Mouse (Mus musculus): Measurements from ENCODE around the gene Lcn8. TPM values are rescaled to one million over a fixed set of nuclear protein-coding genes. Genes with fewer than 3 reads are reported as not detected.
A peak's percentile ranks its signal among the peaks of the same experiment; 100 is the strongest.

The Lcn8 gene
- polyA plus RNA-seq (2015; fragmentation: Nextera tagmentation; extraction: Ambion mirVana), result not detected in 2 replicates

GRCm38 (mm10) chr2:25652902-25653301 is at the start of gene Lcn8:
Lcn8 (plus strand) TSS chr2:25653120.
- WGBS (ENCODE audit: insufficient replicate concordance), result 29% methylated on average over 2 of the region's 2 CpGs
- no peaks in the 10 kb centered on the region for H3K4me1 ChIP-seq (replicated peaks)
- no peak within 1 kb of the TSS for H3K4me3 ChIP-seq (replicated peaks)
- no peaks in the 10 kb centered on the region for H3K27me3 ChIP-seq
- H3K27ac ChIP-seq, result no peak within 1 kb of the TSS
- no peak within 1 kb of the TSS for H3K4me2 ChIP-seq
- ATAC-seq (ENCODE audit: low read depth) (no peak), DNase-seq (no peak)
- H3K36me3 ChIP-seq, result no peaks in the 10 kb centered on the region
- no peak within 1 kb of the TSS for H3K9ac ChIP-seq
- no peaks in the 10 kb centered on the region for H3K9me3 ChIP-seq (replicated peaks)

GRCm38 (mm10) chr2:25607761-25608622 is 44.9 kb upstream of the Lcn8 start, which contains the start of gene Rabl6:
Rabl6 (minus strand) TSS chr2:25608521.
- peak; percentile 85 for ATAC-seq (ENCODE audit: low read depth)
- WGBS (ENCODE audit: insufficient replicate concordance), result under 1% methylated on average over 80 of the region's 80 CpGs

GRCm38 (mm10) chr2:25608671-25609070 is 44.2 kb upstream of the Lcn8 start:
- peak; percentile 17; the same call in 1 of the 2 replicates for ATAC-seq (ENCODE audit: low read depth)

More at GRCm38 (mm10) chr2:25607761-25608622, 44.9 kb upstream of the Lcn8 start, which contains the start of gene Rabl6:
- peak; percentile 78 for DNase-seq
- H3K4me2 ChIP-seq, result peak within 1 kb of the TSS; percentile 79
- H3K4me3 ChIP-seq (replicated peaks), result peak within 1 kb of the TSS; percentile 86
- peaks cover 5% of the 10 kb centered on the region for H3K27me3 ChIP-seq
- peak within 1 kb of the TSS; percentile 88 for H3K27ac ChIP-seq
- H3K9ac ChIP-seq, result peak within 1 kb of the TSS; percentile 94
- peaks cover 12% of the 10 kb centered on the region for H3K36me3 ChIP-seq
- no peaks in the 10 kb centered on the region for H3K9me3 ChIP-seq (replicated peaks)
- peaks cover 35% of the 10 kb centered on the region for H3K4me1 ChIP-seq (replicated peaks)

GRCm38 (mm10) chr2:25616398-25616797 is 36.5 kb upstream of the Lcn8 start:
- DNase-seq, result no peak
- H3K4me2 ChIP-seq, result peak overlapping the region; percentile 21; the same call in 1 of the 2 replicates
- WGBS (ENCODE audit: insufficient replicate concordance), result 17% methylated on average over 22 of the region's 22 CpGs
- H3K4me3 ChIP-seq (replicated peaks), result no peak overlapping the region
- no peak overlapping the region for H3K27ac ChIP-seq
- no peaks in the 10 kb centered on the region for H3K9me3 ChIP-seq (replicated peaks)
- no peak overlapping the region for H3K9ac ChIP-seq
- ATAC-seq (ENCODE audit: low read depth), result no peak
- no peaks in the 10 kb centered on the region for H3K36me3 ChIP-seq
- H3K4me1 ChIP-seq (replicated peaks), result peaks cover 15% of the 10 kb centered on the region
- peaks cover 75% of the 10 kb centered on the region for H3K27me3 ChIP-seq

More at GRCm38 (mm10) chr2:25608671-25609070, 44.2 kb upstream of the Lcn8 start:
- Histone ChIP-seq H3K27me3 (peaks cover 11% of the 10 kb centered on the region), H3K4me1 (replicated peaks) (peaks cover 35% of the 10 kb centered on the region), H3K9ac (peak overlapping the region; percentile 94; the same call in 1 of the 2 replicates), H3K36me3 (0 out of 2 replicates have a peak, but pooled peaks cover 5% of the 10 kb centered on the region), H3K4me3 (replicated peaks) (peak overlapping the region; percentile 86), H3K27ac (0 out of 2 replicates have a peak overlapping the region, but pooled peaks have one; percentile 24), H3K4me2 (peak overlapping the region; percentile 79), H3K9me3 (replicated peaks) (no peaks in the 10 kb centered on the region)
- WGBS (ENCODE audit: insufficient replicate concordance), result 47% methylated on average over 10 of the region's 10 CpGs
- no peak for DNase-seq

GRCm38 (mm10) chr2:25617578-25617977 is 35.3 kb upstream of the Lcn8 start, which contains the start of gene Ccdc183:
Ccdc183 (minus strand) TSS chr2:25617678.
- no peak within 1 kb of the TSS for H3K9ac ChIP-seq
- 0 out of 2 replicates have a peak within 1 kb of the TSS, but pooled peaks have one; percentile 21 for H3K4me2 ChIP-seq
- DNase-seq, result no peak
- H3K4me3 ChIP-seq (replicated peaks), result no peak within 1 kb of the TSS
- peaks cover 22% of the 10 kb centered on the region for H3K4me1 ChIP-seq (replicated peaks)
- 49% methylated on average over 3 of the region's 3 CpGs for WGBS (ENCODE audit: insufficient replicate concordance)
- peaks cover 75% of the 10 kb centered on the region for H3K27me3 ChIP-seq
- no peaks in the 10 kb centered on the region for H3K9me3 ChIP-seq (replicated peaks)
- no peak within 1 kb of the TSS for H3K27ac ChIP-seq
- no peak for ATAC-seq (ENCODE audit: low read depth)
- H3K36me3 ChIP-seq, result no peaks in the 10 kb centered on the region

- H3K27me3 ChIP-seq, result peaks cover 46% of the 10 kb centered on the region
- no peak overlapping the region for H3K9ac ChIP-seq
- 16% methylated on average over 6 of the region's 6 CpGs for WGBS (ENCODE audit: insufficient replicate concordance)
Observed at GRCm38 (mm10) chr2:25620386-25620785, 32.5 kb upstream of the Lcn8 start.

GRCm38 (mm10) chr2:25620852-25621228 is 32.1 kb upstream of the Lcn8 start:
- peak overlapping the region; percentile 72 for H3K4me2 ChIP-seq
- 50% methylated on average over 4 of the region's 4 CpGs for WGBS (ENCODE audit: insufficient replicate concordance)
- H3K27ac ChIP-seq, result no peak overlapping the region
- peaks cover 42% of the 10 kb centered on the region for H3K27me3 ChIP-seq
- no peaks in the 10 kb centered on the region for H3K36me3 ChIP-seq
- H3K9me3 ChIP-seq (replicated peaks), result no peaks in the 10 kb centered on the region
- ATAC-seq (ENCODE audit: low read depth) (no peak), DNase-seq (no peak)
- H3K4me1 ChIP-seq (replicated peaks), result peaks cover 20% of the 10 kb centered on the region
- no peak overlapping the region for H3K9ac ChIP-seq
- no peak overlapping the region for H3K4me3 ChIP-seq (replicated peaks)

More at GRCm38 (mm10) chr2:25620386-25620785, 32.5 kb upstream of the Lcn8 start:
- Histone ChIP-seq H3K4me1 (replicated peaks) (peaks cover 22% of the 10 kb centered on the region), H3K27ac (no peak overlapping the region), H3K36me3 (no peaks in the 10 kb centered on the region), H3K4me3 (replicated peaks) (no peak overlapping the region), H3K4me2 (no peak overlapping the region), H3K9me3 (replicated peaks) (no peaks in the 10 kb centered on the region)
- ATAC-seq (ENCODE audit: low read depth), result no peak
- DNase-seq, result no peak

- Histone ChIP-seq H3K36me3 (no peaks in the 10 kb centered on the region), H3K4me3 (replicated peaks) (peak within 1 kb of the TSS; percentile 53), H3K4me1 (replicated peaks) (peaks cover 13% of the 10 kb centered on the region), H3K9me3 (replicated peaks) (no peaks in the 10 kb centered on the region), H3K4me2 (peak within 1 kb of the TSS; percentile 72), H3K9ac (peak within 1 kb of the TSS; percentile 54), H3K27me3 (peaks cover 35% of the 10 kb centered on the region), H3K27ac (no peak within 1 kb of the TSS)
- WGBS (ENCODE audit: insufficient replicate concordance), result 6% methylated on average over 34 of the region's 34 CpGs
- ATAC-seq (ENCODE audit: low read depth) (peak; percentile 81), DNase-seq (peak; percentile 67)
Observed at GRCm38 (mm10) chr2:25621229-25622200, 31.4 kb upstream of the Lcn8 start, which contains the start of gene Tmem141. Tmem141 (minus strand) TSS chr2:25622005.

- 30% methylated on average over 5 of the region's 5 CpGs for WGBS (ENCODE audit: insufficient replicate concordance)
- ATAC-seq (ENCODE audit: low read depth), result no peak
- H3K4me2 ChIP-seq, result no peak overlapping the region
Observed at GRCm38 (mm10) chr2:25625986-25626385, 26.9 kb upstream of the Lcn8 start.

GRCm38 (mm10) chr2:25627811-25628210 is 25.1 kb upstream of the Lcn8 start, which contains the start of gene Fcna:
Fcna (minus strand) TSS chr2:25628030.
- no peaks in the 10 kb centered on the region for H3K27me3 ChIP-seq
- no peak within 1 kb of the TSS for H3K4me3 ChIP-seq (replicated peaks)
- ATAC-seq (ENCODE audit: low read depth) (peak; percentile 27; the same call in 1 of the 2 replicates), DNase-seq (no peak)
- H3K4me2 ChIP-seq, result no peak within 1 kb of the TSS
- WGBS (ENCODE audit: insufficient replicate concordance), result 39% methylated on average over 6 of the region's 6 CpGs
- H3K36me3 ChIP-seq, result no peaks in the 10 kb centered on the region
- no peaks in the 10 kb centered on the region for H3K4me1 ChIP-seq (replicated peaks)
- no peak within 1 kb of the TSS for H3K27ac ChIP-seq
- H3K9ac ChIP-seq, result no peak within 1 kb of the TSS
- H3K9me3 ChIP-seq (replicated peaks), result no peaks in the 10 kb centered on the region

More at GRCm38 (mm10) chr2:25625986-25626385, 26.9 kb upstream of the Lcn8 start:
- H3K27ac ChIP-seq, result no peak overlapping the region
- H3K9me3 ChIP-seq (replicated peaks), result no peaks in the 10 kb centered on the region
- H3K9ac ChIP-seq, result no peak overlapping the region
- no peaks in the 10 kb centered on the region for H3K27me3 ChIP-seq
- DNase-seq, result no peak
- no peak overlapping the region for H3K4me3 ChIP-seq (replicated peaks)
- peaks cover 11% of the 10 kb centered on the region for H3K4me1 ChIP-seq (replicated peaks)
- no peaks in the 10 kb centered on the region for H3K36me3 ChIP-seq
